Mouse (Mus musculus) G1E-ER4 (cell line): ENCODE results near the gene 4930455H04Rik. TPM values are rescaled to one million over a fixed set of nuclear protein-coding genes. Genes with fewer than 3 reads are reported as not detected.

Experiments
- GATA1 ChIP-seq: IDR thresholded peaks from one replicate; pipeline ENCODE4 v1.8.0; 2012; ENCODE audit warnings: low read length, inconsistent platforms
- polyA plus RNA-seq: library from polyadenylated mRNA; stranded (reverse); fragments of >175 nt; gene quantifications from 2 replicates; pipeline ENCODE4 v1.2.3, GENCODE M21; 2012

4930455H04Rik gene
- polyA plus RNA-seq, 1 experiment: not detected

DNA sequence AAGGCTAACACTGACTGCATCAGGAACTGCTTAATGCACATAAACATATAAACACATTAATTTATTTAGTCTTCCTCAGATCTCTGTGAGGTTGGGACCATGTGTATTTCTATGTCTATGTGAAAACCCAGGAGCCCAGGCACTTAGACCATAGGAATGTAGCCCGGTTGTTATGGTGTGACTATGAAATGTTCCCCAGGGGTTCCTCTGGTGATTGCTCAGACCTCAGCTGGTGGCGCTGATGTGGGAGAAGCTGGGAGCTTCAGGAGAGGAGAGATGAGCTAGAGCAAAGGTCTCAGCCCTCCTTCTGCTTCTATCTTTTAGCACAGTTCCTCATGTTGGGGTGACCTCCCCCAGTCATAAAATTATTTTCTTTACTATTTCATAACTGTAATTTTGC lies 7.7 kb upstream of the 4930455H04Rik start:
- no peak for TF ChIP-seq GATA1

DNA sequence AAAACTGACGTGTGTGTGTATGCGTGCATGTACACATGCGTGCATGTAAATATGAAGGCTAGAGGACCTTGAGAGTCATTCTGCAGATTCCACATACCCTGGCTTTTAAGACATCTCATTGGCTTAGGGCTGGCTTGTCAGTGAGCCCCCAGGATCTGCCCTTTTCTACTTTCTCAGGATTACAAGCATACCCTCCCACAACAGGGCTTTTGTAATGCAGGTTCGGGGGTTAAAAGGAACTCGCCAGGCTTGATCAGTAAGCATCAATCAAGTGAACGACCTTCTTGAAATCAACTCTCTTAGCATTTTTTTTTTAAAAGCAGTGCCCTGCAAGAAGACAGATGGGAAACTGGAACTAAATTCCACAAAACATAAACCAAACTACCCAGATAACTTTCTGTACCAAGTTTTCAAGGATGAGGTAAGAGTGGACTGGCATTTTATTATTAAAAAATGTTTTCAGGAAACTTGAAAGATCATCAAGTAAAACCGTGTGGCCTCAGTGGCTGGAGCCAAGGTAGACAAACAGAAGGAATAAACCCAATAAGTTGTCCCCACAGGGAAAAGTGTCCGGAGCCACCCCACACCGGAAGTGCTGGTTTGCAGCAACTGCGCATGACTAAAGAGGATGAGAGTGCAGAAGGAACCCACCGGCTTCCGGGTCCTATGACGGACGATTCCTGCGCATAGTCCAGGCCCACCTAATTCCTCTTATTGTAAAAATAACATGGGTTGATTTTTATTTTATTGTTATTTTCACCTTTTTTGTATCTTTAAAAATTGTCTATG lies 6.5 kb upstream of the 4930455H04Rik start:
- TF ChIP-seq GATA1: no peak

DNA sequence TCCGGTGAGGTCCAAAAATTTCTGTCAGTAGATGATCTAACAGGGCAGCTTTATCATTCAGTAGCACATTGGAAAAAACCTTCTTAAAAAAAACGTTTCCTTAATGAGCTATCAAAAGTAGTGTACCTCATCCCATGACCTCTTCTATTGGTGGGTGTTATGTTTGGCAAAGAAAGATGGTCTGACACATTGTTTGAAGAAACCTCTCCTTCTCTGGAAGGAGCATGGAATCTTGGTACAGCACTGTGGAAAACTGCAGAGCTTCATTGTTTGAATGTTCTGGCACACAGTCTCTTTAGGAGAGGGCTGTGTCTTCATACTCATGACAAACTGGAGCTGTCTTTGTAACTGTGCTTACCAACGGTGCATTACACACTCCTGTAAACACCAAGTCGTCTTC lies 4.9 kb upstream of the 4930455H04Rik start:
- no peak for TF ChIP-seq GATA1

DNA sequence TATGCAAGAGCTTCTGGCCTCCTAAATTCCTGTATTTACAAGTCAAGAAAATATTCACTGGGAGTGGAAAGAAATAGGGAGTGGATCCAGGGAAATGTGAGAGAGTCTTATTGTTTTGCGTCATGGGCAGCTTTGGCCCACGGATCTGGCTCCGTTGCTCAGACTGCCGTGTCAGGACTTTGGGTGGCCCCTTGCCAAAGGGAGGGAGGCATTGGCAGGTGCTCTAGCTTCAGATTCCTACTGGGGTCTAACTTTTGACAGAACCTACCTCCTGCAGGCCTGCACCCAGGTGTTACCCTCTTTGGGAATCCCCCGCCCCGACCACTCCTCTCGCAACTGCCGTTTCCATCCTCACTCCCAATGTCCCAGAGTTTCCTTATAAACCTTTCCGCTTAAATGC lies 3.6 kb upstream of the 4930455H04Rik start:
- no peak for TF ChIP-seq GATA1

DNA sequence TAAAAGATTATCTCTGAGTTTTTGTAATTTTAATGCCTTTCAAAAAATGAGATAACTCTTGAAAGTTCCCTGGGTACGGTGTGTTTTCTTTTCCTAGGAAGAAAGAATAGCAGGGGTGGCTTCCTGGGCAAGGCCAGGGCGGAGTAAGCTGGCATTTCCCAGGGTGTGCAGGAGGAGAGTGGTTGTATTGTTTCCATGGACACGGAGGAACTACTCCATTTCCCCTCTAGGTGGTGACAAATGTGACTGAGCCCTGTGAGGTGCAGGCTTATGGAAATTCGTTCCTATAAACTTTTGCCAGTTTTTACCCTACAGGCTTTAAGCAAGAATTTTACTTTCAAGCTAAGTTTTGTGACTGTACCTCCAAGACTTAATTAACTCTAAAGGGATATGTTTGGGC lies 1.8 kb upstream of the 4930455H04Rik start:
- TF ChIP-seq GATA1: no peak

DNA sequence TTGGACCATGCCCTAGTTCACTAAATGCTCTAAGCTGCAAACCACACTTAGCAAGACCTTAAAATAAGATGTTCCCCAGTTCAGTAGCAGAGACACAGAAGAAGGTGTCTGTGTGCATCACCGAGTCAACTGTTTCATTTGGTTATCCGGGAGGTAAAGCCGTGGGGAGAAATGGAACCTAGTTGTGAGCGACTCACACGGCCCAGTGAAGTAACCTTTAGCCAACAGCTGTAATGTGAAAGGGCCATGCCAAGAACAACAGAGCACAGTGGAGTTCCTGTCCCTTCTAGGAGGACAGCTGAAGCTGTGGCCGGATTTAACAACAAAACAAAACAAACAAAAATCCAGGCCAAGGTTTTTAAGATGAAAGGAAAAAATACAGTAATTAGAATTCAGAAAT lies 1.3 kb upstream of the 4930455H04Rik start:
- no peak for TF ChIP-seq GATA1

DNA sequence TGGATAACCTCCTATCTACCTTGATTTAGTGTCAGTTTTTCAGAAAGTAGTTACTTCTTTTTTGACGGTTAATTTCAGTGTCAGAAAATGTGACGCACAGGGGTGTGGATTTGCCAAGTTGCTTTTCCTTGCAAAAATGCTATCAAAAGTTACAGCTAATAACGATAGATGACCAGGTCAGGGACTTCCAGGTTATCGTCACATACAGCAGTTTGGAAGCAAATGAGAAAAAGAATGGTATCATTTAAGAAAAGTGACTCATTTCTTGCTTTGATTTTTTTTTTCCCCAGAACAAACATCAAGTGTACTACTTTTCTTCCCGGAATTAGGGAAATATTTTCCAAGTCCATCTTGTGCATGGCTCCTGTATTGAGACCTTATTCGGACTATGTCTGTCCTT lies 631 bp upstream of the 4930455H04Rik start:
- TF ChIP-seq GATA1: no peak

DNA sequence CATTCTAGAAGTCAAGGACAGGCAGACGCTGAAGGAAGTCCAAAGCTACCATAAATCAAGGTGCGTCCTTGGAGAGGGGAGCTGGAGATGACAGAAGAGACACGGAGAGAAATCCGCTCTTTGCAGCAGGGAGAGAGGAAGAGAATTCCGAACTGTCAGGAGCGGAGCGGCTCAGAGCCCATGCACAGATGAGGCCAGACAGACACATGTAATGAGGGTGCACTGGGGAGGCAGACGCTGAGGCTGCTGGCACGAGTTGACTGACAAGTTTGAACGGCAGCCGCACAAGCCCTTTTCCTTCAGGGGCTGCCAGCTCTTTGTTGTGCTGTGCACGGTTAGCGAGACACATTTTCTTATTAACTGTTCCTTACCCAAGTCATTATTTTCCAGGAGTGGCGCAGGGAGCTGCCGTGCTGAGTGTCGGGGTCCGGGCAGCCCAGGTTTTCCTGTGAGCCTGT lies 502 bp downstream of the 4930455H04Rik start, which contains the start of gene Palmd:
Palmd (minus strand) TSS at position 448 of the 458 bp plus-strand sequence.
- TF ChIP-seq GATA1: no peak

DNA sequence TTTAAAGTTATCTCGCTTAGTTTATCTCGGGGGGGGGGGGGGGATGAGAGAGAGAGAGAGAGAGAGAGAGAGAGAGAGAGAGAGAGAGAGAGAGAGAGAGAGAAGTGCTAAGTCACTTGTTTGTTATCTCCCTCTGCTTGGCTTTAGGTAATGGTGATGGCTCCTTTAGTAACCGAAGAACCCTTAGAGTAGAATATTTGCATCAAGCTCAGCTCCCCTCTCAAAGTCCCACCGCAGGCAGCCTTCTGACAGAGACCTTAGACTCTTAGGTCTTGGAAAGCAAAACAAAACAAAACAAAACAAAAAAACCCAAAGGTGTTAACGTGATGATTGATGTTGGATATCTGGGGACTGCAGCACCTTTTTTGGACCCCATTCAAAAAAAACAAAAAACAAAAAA lies 936 bp downstream of the 4930455H04Rik start:
- TF ChIP-seq GATA1: no peak

DNA sequence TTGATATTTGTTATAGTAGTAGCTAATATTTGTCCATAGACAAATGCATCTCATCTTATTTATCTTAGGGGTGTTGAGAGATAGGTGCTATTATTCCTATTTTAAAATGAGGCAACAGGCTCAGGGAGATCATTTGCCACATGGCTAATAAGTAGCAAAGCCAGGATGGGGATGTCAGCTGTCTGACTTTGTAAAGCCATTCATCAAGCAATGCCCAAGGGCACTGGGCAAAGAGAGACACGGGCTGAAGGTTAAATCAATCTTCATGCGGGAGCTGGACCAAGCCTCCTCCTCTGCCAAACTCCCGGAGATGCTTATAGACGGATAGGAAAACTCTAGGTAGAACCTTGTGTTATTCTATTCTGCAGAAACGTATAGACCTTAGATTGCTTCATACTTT lies 1.7 kb downstream of the 4930455H04Rik start:
- TF ChIP-seq GATA1: no peak

DNA sequence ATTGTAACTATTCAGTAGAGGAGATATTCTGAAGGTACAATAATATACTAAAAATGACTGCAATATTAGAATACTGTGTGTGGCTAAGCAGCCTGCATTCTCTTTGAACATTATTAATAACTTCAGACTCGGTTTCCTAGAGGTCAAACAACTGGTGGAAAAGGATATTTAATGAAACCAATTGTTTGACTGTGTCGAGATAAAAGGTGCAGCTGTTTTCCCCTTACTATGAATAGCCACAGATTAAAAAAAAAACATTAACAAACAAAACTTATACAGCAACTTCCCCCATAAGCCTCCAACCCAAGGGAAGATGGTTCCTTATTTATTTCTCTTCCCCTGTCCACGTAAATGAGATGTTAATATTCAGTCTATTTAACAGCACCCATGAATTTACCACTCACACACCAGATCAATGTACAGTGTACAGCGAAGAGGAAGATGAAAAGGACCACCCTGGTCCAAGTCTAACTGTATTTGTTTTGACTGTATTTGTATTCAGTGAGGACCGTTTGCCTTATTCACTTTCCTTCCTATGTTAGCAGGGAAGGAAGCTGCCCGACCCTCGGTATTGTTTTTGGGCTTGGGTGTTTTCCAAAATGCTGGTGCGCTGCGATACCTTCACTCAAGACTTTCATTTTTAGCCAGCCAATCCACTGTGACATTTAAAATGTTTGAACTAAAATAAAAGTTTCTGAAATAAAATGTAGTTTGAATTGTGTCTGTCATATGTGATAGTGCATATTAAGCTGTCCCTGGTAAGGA lies 13.9 kb downstream of the 4930455H04Rik start:
- no peak for TF ChIP-seq GATA1

DNA sequence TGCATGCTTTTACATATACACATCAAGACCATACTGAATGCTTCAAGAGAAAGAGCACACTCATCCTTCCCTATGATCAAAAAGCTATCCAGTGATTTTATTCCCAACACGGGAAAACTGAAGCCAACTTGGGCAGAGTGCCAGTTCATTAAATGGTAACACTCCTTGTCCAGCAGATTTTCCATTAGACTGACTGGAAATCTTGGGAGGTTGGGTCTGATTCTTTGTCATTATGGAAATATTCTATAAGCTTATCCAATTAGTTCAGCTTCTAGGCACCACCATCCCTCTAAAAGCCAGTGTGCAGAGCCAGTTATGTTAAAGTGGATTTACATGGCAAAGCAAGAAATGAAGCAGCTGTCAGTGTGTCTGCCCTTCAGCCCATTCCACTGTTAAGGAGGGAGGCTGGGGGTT lies 17.0 kb downstream of the 4930455H04Rik start:
- TF ChIP-seq GATA1: no peak

DNA sequence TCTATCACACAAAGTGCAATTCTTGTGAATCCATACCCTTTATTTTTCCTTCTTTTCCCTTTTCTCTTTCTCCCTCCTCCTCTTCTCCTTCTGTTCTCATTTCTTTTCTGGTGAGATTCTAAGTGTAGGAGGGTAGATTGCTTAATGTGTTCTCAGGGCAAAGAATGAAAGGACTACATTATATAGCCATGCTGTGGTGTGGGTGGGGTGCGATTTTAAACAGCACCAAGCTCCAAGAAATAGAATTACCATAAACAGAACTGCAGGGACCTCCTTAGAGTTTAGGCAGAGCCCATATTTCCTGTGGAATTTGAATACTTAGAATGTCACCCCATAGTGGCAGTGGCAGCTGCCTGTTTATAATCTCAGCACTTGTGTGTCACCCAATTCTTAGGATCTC lies 17.7 kb downstream of the 4930455H04Rik start:
- TF ChIP-seq GATA1: no peak

DNA sequence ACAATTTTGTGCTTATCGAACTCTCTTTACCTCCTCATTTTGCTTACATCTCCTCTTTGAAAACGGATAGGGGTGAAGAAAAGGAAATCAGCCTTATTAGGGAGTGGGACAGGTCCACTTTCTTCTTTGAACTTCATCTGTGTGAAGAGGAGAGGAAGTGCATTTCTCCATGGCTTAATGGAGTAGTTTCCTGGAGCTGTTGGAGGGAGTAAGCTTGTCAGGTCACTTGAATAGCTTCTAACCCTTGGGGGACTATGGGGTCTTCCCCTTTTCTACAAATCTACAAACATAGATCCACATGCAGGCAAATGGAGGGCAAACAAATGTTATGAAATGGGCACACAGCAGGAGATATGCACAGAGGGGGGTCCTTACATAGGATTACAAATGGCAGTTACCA lies 18.4 kb downstream of the 4930455H04Rik start:
- no peak for TF ChIP-seq GATA1

DNA sequence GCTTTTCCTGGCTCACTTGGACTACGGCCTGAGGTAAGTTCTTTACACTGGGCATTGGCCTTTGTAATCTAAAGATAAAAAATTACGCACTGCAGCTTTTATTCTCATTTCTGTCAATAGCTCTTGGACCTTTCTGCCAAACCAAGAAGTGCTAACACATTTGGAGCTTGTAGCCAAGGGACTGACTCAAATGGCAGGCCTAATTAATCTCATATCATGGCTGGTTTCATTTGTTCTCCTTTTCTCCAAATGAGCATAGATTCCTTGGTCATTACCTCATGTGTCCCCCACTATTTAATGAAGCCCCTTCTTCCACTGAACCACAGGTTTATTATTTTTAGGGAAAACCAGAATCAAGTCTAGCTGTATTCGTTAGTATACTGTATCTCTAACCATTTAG lies 20.2 kb downstream of the 4930455H04Rik start:
- TF ChIP-seq GATA1: no peak

DNA sequence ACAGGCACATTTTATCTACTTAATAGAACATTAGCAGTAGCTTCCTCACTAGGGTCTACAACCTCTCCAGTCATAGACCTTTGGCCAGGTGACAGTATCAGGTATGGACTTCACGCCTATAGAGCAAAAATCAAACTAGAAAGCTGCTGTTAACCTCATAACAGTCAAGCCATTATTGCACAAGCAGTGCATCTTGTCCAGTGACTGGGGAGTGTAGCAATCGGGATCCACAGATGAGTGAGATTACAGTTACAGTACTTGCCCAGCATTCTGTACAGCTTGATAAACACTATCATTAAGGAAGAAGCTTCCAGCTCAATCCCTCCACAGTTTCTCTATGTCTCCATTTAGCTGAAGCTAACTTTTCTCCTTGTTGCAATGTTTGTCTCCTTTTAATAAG lies 23.1 kb downstream of the 4930455H04Rik start:
- TF ChIP-seq GATA1: no peak

DNA sequence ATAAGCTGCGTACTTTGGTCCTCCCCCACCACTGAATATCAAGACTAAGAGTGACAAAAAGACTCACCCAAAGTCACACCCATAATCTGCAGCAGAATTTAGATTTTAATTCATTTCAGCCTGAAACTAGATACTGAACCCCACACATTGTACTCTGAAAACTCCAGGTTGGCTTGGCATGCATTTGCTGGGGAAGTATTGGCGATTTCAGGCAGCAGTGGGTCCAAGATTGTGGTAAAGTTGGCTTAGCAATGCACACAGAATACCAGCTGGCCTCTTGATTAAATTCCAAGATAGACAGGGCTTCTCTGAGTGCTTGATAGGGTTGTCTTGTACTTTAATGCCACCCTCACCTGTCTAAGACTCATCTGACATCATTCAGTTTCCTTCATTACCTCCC lies 24.9 kb downstream of the 4930455H04Rik start:
- TF ChIP-seq GATA1: no peak
